Mouse (Mus musculus): ENCODE data around the gene N4bp2l2. TPM values are rescaled to one million over a fixed set of nuclear protein-coding genes. Genes with fewer than 3 reads are reported as not detected.

Gene N4bp2l2
- polyA plus RNA-seq, 1 experiment: 7.4 TPM

GRCm38 (mm10) chr5:150584337-150584729, 81.7 kb downstream of the N4bp2l2 start:
- no peaks in the 10 kb centered on the region for H3K27me3 ChIP-seq (replicated peaks; ENCODE audit: control insufficient read depth, insufficient read depth, low read length)
- 47% methylated on average over 6 of the region's 6 CpGs for WGBS
- TF ChIP-seq POLR2A (IDR thresholded peaks at IDR 0.05; ENCODE audit: low read depth, low read length): no peak
- no peak; the same call in 1 of the 2 replicates for TF ChIP-seq CTCF (conservative IDR thresholded peaks at IDR 0.05; ENCODE audit: insufficient read depth, insufficient read length, low read depth, low read length)
- no peak overlapping the region for H3K27ac ChIP-seq (ENCODE audit: insufficient read depth, low read depth, low read length)
- no peaks in the 10 kb centered on the region for H3K36me3 ChIP-seq (ENCODE audit: control insufficient read depth, insufficient read depth, low read length)
- H3K4me1 ChIP-seq (ENCODE audit: control insufficient read depth, insufficient read depth, low read length): no peaks in the 10 kb centered on the region
- H3K4me3 ChIP-seq (ENCODE audit: insufficient read depth, low read depth, low read length): no peak overlapping the region
- no peak for DNase-seq

- 46% methylated on average over 5 of the region's 5 CpGs for WGBS
- no peaks in the 10 kb centered on the region for H3K4me1 ChIP-seq (ENCODE audit: control insufficient read depth, insufficient read depth, low read length)
- no peak for TF ChIP-seq POLR2A (IDR thresholded peaks at IDR 0.05; ENCODE audit: low read depth, low read length)
- TF ChIP-seq CTCF (conservative IDR thresholded peaks at IDR 0.05; ENCODE audit: insufficient read depth, insufficient read length, low read depth, low read length): no peak
- H3K27me3 ChIP-seq (replicated peaks; ENCODE audit: control insufficient read depth, insufficient read depth, low read length): no peaks in the 10 kb centered on the region
- H3K27ac ChIP-seq (ENCODE audit: insufficient read depth, low read depth, low read length): no peak overlapping the region
- peak; percentile 31 for DNase-seq
- no peaks in the 10 kb centered on the region for H3K36me3 ChIP-seq (ENCODE audit: control insufficient read depth, insufficient read depth, low read length)
- no peak overlapping the region for H3K4me3 ChIP-seq (ENCODE audit: insufficient read depth, low read depth, low read length)
Observed at GRCm38 (mm10) chr5:150583622-150584336, 82.2 kb downstream of the N4bp2l2 start.

- DNase-seq: no peak
- 76% methylated on average over 5 of the region's 5 CpGs for WGBS
- Histone ChIP-seq H3K4me1 (ENCODE audit: control insufficient read depth, insufficient read depth, low read length) (no peaks in the 10 kb centered on the region), H3K4me3 (ENCODE audit: insufficient read depth, low read depth, low read length) (no peak overlapping the region), H3K36me3 (ENCODE audit: control insufficient read depth, insufficient read depth, low read length) (no peaks in the 10 kb centered on the region), H3K27ac (ENCODE audit: insufficient read depth, low read depth, low read length) (no peak overlapping the region), H3K27me3 (replicated peaks; ENCODE audit: control insufficient read depth, insufficient read depth, low read length) (no peaks in the 10 kb centered on the region)
- TF ChIP-seq POLR2A (IDR thresholded peaks at IDR 0.05; ENCODE audit: low read depth, low read length): no peak
- no peak for TF ChIP-seq CTCF (conservative IDR thresholded peaks at IDR 0.05; ENCODE audit: insufficient read depth, insufficient read length, low read depth, low read length)
Observed at GRCm38 (mm10) chr5:150583181-150583580, 82.8 kb downstream of the N4bp2l2 start.

- Histone ChIP-seq H3K4me1 (ENCODE audit: control insufficient read depth, insufficient read depth, low read length) (no peaks in the 10 kb centered on the region), H3K27ac (ENCODE audit: insufficient read depth, low read depth, low read length) (no peak overlapping the region), H3K4me3 (ENCODE audit: insufficient read depth, low read depth, low read length) (no peak overlapping the region), H3K36me3 (ENCODE audit: control insufficient read depth, insufficient read depth, low read length) (no peaks in the 10 kb centered on the region), H3K27me3 (replicated peaks; ENCODE audit: control insufficient read depth, insufficient read depth, low read length) (no peaks in the 10 kb centered on the region)
- WGBS: 83% methylated on average over 6 of the region's 6 CpGs
- TF ChIP-seq CTCF (conservative IDR thresholded peaks at IDR 0.05; ENCODE audit: insufficient read depth, insufficient read length, low read depth, low read length): no peak
- TF ChIP-seq POLR2A (IDR thresholded peaks at IDR 0.05; ENCODE audit: low read depth, low read length): no peak
- DNase-seq: no peak
Observed at GRCm38 (mm10) chr5:150581180-150581579, 84.8 kb downstream of the N4bp2l2 start.

GRCm38 (mm10) chr5:150578613-150579171, 87.3 kb downstream of the N4bp2l2 start:
- Histone ChIP-seq H3K36me3 (ENCODE audit: control insufficient read depth, insufficient read depth, low read length) (no peaks in the 10 kb centered on the region), H3K4me3 (ENCODE audit: insufficient read depth, low read depth, low read length) (no peak overlapping the region), H3K4me1 (ENCODE audit: control insufficient read depth, insufficient read depth, low read length) (no peaks in the 10 kb centered on the region), H3K27me3 (replicated peaks; ENCODE audit: control insufficient read depth, insufficient read depth, low read length) (no peaks in the 10 kb centered on the region), H3K27ac (ENCODE audit: insufficient read depth, low read depth, low read length) (no peak overlapping the region)
- WGBS: 46% methylated on average over 6 of the region's 6 CpGs
- DNase-seq: no peak
- TF ChIP-seq POLR2A (IDR thresholded peaks at IDR 0.05; ENCODE audit: low read depth, low read length) (no peak), CTCF (conservative IDR thresholded peaks at IDR 0.05; ENCODE audit: insufficient read depth, insufficient read length, low read depth, low read length) (no peak)

- Histone ChIP-seq H3K4me3 (ENCODE audit: insufficient read depth, low read depth, low read length) (no peak overlapping the region), H3K4me1 (ENCODE audit: control insufficient read depth, insufficient read depth, low read length) (no peaks in the 10 kb centered on the region), H3K36me3 (ENCODE audit: control insufficient read depth, insufficient read depth, low read length) (no peaks in the 10 kb centered on the region), H3K27me3 (replicated peaks; ENCODE audit: control insufficient read depth, insufficient read depth, low read length) (no peaks in the 10 kb centered on the region), H3K27ac (ENCODE audit: insufficient read depth, low read depth, low read length) (no peak overlapping the region)
- WGBS: 44% methylated on average over 11 of the region's 11 CpGs
- TF ChIP-seq CTCF (conservative IDR thresholded peaks at IDR 0.05; ENCODE audit: insufficient read depth, insufficient read length, low read depth, low read length) (no peak), POLR2A (IDR thresholded peaks at IDR 0.05; ENCODE audit: low read depth, low read length) (no peak)
- no peak for DNase-seq
Observed at GRCm38 (mm10) chr5:150576832-150577231, 89.2 kb downstream of the N4bp2l2 start.

- Histone ChIP-seq H3K27me3 (replicated peaks; ENCODE audit: control insufficient read depth, insufficient read depth, low read length) (no peaks in the 10 kb centered on the region), H3K27ac (ENCODE audit: insufficient read depth, low read depth, low read length) (no peak overlapping the region), H3K4me3 (ENCODE audit: insufficient read depth, low read depth, low read length) (no peak overlapping the region), H3K4me1 (ENCODE audit: control insufficient read depth, insufficient read depth, low read length) (no peaks in the 10 kb centered on the region), H3K36me3 (ENCODE audit: control insufficient read depth, insufficient read depth, low read length) (no peaks in the 10 kb centered on the region)
- TF ChIP-seq CTCF (conservative IDR thresholded peaks at IDR 0.05; ENCODE audit: insufficient read depth, insufficient read length, low read depth, low read length) (no peak), POLR2A (IDR thresholded peaks at IDR 0.05; ENCODE audit: low read depth, low read length) (no peak)
- DNase-seq: no peak
- WGBS: 77% methylated on average over 5 of the region's 5 CpGs
Observed at GRCm38 (mm10) chr5:150574885-150575284, 91.1 kb downstream of the N4bp2l2 start.
